Mouse (Mus musculus): Measurements from ENCODE around the gene Tlx2.

GRCm38 (mm10) chr6:83037188-83037587 lies 32.9 kb downstream of the Tlx2 start:
- TF ChIP-seq ZNF384 (IDR thresholded peaks at IDR 0.05; ENCODE audit: low read depth, low read length) (no peak), SIN3A (IDR thresholded peaks at IDR 0.05; ENCODE audit: low read length) (no peak)

Data from CH12.LX (cell line).